Mouse (Mus musculus): ENCODE data around the gene Zfand2b. TPM values are rescaled to one million over a fixed set of nuclear protein-coding genes. Genes with fewer than 3 reads are reported as not detected.

The Zfand2b gene
- polyA plus RNA-seq, 3 experiments from 2014 or later: 45.5 to 56.2 (median 50.2) TPM

DNA sequence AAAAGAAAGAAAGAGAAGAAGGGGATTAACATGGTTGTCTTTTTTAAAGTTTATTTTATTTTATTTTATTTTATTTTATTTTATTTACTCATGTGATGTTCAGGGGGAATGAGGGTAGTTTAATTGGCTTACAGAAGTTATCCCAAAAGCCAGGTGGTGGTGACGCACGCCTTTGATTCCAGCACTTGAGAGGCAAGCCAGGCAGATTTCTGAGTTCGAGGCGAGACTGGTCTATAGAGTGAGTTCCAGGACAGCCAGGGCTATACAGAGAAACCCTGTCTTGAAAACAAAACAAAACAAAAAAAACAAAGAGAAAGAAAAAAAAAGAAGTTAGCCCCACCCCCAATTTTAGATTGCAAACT is 8.2 kb upstream of the Zfand2b start:
- ATAC-seq: no peak

DNA sequence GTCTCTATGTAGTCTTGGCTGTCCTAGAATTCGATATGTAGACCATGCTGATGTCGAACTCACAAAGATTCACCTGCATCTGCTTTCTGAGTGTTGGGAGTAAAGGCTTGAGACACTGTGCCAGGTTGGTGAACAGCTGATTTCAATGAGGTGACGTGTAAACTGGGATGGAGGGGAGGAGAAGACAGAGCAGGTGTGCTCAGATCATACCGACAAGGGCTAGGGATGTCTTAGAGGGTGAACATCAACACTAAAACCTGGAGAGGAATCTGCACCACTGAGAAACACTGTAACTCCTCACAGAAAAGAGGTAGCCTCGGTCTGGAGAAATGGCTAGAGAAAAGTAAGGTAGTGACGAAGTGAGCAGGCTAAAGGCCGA is 364 bp upstream of the Zfand2b start:
- peak; percentile 4 for ATAC-seq

DNA sequence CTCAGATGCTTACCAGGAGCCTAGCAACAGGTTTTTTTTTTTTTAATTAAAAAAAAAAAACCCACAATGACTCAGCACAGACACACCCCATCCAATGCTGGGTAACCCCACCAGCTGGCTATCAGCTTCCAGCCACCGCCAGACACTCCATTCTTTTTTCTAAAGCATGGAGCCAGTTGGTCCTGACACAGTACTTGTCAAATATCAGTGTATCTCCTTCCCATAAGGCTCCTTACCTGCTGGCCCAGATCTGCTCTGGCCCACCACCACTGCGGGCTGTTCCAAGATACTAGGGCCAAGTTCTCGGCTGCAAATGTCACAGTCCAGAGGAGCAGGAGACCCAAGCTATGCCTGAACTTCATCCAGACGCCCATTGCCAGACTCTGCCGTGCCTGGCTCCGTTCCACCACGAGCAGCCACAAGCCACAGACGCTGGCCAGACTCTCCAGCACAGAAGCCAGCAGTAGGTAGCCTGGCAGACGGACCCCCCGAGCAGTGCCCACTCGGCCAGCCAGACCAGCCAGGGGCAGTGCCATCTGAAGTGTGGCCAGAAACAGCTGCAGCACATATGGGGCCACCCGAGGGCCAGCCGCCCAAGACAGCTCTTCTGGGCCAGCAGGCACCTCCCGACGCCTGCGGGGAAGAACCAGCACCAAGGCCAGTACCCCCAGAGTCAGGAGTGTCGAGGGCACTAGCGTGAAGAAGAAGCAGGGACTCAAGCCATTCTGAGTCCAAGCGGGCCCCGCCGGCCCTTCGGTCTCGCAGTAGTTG is 11.1 kb downstream of the Zfand2b start:
- peak; percentile 32 for ATAC-seq

DNA sequence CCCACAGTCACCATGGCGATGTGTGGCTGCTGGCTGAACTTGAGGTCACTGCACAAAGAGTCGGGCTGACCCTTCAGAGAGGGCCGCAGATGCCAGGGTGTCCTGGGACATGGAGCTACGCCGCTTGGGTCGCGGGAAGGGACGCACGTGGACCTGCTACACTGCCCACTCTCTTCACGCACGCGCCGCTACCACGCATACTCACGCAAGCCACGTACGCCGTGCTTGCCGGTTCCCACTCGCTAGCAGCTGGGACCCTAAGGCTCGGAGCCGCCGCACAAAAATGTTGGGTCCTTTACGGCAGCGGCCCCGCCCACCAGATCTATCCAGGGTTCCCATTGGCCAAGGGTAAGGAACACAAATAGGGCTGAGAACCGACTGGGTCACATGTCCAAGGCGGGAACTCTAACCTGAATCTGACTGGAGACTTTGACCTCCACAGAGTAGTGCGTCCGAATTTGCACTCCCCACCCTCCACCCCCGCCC is 11.7 kb downstream of the Zfand2b start, which contains the start of gene Abcb6:
TSS of gene Abcb6 (minus strand) at position 288 of the 486 bp plus-strand sequence.
- ATAC-seq: peak; percentile 88

DNA sequence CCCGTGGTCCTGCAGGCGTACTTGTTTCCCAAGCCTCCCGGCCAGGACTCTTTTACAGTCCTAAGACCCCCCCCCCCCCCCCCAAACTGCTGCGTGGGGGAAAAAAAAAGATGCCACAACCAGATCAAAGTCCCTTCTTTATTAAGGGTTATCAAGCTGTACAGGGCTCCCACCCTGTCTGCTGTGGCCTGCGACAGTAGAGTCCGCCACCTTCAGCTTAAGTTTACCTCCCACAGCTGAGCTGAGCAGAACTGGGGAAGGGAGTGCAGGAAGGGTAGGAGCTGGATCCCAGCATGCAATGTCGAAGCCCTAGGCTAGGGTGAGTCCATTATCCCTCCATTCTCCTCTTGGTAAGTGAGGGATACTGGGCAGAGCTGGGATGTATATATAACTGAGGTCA is 12.3 kb downstream of the Zfand2b start:
- no peak for ATAC-seq

DNA sequence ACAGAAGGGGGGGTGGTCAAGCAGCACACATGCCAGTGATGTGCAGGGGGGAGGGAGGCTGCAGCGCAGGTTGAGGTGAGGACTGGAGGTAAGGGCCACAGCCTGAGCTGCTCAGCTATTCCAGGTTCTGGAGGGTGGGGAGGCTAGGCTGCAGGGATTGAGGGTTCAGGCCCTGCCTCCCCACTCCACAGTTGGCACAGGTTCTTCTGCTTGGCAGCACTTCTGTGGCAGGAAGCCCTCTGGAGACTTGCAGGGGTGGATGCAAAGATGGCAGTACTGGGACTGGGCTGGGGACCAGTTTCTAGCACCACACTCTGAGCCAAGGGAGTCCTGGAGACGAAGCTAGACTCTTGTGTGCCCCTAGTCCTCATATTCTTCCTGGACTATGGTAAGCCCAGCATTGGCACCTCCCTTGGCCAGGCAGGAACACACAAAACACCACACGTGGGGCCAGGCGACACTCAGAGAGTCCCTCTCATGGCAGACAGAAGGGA is 13.0 kb downstream of the Zfand2b start:
- ATAC-seq: no peak

DNA sequence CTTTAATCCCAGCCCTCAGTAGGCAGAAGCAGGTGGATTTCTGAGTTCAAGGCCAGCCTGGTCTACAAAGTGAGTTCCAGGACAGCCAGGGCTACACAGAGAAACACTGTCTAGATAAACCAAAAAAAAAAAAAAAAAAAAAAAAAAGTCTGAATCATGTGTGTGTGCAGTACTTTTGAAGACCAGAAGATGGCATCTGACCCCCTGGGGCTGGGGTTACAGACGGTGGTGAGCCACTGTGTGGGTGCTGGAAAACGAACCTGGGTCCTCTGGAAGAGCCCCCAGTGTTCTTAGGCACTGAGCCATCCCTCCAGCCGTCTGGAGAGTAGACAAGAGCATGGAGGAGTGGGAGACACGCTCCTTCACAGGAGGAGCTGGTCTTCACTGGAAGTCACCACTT is 13.7 kb downstream of the Zfand2b start:
- ATAC-seq: no peak

DNA sequence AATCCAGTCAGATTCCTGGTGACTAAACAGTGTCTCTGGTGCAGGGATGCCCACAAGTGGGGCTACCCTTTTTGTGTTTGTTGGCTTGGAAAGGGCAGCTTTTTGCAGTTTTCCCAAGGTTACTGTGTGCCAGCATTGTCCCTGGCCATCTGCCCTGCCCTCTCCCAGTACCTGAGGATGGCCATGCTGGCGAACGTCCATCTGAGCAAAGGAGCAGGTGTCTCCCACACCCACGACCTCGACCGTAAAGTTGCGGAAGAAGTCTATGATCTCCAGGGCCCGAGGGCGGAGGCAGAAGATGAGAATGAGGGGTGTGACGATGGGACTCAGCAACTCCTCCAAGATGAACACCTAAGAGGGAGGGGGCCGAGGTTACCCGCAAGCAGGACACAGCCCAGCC is 17.0 kb downstream of the Zfand2b start:
- no peak for ATAC-seq

DNA sequence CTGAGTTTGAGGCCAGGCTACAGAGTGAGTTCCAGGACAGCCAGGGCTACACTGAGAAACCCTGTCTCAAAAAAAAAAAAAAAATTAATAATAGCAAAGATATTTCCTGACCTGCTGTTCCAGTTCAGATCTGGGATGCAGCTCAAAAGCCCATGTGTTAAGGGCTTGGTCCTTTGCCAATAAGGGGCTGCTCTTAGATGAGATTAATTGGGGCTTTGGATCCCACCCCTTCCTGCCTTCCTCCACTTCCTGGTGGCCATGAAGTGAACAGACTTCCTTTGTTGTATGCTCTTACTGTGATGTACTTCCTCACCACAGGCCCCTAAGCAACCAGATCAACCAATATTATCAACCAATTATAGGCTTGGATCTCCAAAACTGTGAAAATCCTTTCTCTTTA is 18.7 kb downstream of the Zfand2b start:
- ATAC-seq: no peak

DNA sequence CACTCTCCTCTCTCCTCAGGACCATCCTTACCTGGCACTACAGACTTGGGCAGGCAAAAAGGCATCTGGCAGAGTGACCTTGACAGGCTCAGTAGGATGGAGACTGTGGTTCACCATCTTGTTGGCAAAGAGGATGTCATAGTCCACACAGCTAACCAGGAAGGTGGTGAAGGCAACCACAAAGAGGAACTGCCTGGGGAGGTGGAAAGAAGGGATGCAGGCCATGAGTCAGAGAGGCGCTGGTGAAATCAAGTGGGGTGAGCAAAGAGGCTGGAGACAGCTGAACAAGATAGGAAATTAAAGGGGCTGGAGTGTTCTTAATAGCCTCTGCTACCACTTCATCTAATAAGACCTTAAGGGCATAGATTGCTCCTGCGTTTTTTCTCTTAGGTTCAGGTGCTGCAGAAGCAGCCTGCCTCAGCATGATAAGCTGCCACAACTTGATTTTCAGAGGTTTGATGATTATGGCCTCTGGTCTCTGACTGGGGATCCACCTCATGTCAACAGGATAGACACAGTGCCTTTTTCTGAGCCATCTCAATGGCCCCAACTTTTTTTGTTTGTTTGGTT is 19.6 kb downstream of the Zfand2b start:
- ATAC-seq: no peak

DNA sequence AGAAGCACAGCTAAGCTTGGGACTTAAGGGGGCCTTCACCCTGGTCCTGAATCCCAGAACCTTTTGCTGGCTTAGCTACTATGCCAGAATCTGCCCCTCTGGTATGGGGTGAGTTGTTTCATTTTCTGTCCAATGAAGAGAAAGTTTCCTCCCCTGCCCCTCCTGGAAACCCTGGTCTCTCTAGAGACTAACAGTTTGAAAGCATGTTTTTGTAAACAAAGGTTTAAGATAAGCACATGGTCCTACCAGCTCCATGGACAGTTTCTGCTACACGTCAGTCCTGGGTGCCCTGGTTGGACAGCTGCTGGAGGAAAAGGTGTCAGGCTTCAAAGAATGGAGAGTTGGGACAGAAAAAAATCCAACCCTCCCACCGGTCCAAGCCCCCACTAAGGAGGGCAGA is 22.1 kb downstream of the Zfand2b start:
- ATAC-seq: no peak

DNA sequence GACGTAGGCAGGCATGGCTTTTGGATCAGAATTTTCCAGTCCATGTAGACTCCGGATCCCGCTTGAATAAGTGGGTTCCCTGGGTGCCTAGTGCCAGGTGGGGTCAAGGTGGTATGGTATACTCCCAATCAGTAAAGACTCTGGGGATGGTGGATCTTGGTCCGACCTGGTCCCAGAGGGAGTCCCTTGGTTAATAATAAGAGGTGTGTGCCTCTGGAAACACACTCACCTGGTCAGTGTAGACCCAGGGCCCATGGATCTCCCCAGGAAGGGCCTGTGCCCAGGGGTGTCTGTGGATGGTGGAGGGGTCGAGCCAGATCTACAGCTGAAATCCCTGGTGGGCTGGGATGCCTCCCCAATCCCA is 22.8 kb downstream of the Zfand2b start:
- no peak for ATAC-seq

DNA sequence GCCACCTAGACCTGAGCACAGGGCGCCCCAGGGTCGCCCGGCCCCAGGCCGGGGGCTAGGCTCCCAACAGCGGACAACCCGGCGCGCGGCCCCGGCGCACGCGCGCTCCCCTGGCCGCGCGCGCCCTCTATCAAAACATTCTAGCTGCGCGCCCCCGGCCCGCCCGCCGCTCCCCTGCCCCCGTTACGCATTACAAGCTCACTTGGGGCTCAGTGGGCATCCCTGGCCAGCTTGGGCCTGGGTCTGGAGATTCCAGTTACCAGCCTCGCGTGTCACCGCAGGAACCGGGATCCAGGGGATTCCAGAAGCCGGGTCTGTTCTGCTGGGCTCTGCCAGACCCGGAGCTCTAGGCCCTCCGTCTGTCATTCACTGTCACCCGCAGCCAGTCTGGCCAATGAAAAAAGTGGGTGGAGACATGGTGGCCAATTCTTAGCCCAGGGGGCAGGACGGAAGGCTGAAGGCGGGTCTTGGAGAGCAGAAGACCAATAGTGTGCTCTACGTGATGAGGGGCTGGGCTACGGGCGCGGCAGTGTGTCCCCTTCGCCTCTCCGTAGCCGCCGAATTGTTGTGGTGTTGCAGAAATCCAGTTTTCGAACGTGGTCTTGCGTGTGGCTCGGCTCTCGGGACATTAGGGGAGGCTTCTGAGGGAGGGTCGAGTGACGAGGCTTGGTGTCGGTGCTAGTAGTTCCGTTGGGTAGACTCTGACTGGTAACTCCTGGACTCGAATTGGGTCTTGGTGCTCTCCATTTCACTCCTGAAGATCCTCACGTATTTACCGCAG is 23.4 kb downstream of the Zfand2b start, which contains the start of the genes Ankzf1 and Atg9a:
TSS of gene Ankzf1 (plus strand) at position 530 of the 781 bp plus-strand sequence.
TSS of gene Atg9a (minus strand) at position 575 of the 781 bp plus-strand sequence.
- ATAC-seq: peak; percentile 100

DNA sequence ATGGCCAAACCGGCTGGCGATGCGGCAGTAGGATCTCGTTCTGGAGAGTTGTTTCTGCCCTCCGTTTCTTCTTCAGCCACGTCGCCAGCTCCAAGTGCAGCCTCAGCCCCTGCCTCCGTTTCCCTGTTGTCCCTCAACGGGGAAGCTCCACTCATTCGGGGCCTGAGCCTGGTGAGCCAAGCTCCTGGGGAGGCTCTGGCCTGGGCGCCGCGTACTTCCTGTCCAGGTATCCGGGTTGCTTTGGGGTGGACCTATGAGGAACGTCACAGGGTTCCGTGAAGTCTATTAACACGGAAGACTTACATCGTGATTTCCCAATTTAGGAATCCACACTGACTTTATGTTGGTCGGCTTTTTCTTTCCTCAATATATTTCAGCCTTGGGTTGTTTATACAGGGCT is 24.0 kb downstream of the Zfand2b start:
- ATAC-seq: no peak

DNA sequence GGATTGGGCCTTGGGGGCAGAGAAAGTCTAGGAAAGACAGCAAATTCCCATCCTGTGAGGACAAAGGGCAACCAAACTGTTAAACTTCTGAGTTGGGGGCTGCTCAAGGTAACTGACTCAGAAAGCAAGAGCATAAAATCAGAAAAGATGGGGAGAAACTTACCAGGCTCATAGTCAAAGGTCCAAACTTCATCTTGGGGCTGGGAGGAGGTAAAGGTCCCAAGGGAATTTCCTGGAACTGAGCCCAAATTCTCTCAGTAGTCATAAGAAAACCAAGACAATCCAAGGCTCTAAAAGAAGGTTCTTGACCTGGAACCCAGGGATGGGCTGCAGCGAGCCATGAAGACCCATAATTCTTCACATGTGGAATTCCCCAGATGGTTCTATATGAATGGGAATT is 32.8 kb downstream of the Zfand2b start:
- no peak for ATAC-seq

DNA sequence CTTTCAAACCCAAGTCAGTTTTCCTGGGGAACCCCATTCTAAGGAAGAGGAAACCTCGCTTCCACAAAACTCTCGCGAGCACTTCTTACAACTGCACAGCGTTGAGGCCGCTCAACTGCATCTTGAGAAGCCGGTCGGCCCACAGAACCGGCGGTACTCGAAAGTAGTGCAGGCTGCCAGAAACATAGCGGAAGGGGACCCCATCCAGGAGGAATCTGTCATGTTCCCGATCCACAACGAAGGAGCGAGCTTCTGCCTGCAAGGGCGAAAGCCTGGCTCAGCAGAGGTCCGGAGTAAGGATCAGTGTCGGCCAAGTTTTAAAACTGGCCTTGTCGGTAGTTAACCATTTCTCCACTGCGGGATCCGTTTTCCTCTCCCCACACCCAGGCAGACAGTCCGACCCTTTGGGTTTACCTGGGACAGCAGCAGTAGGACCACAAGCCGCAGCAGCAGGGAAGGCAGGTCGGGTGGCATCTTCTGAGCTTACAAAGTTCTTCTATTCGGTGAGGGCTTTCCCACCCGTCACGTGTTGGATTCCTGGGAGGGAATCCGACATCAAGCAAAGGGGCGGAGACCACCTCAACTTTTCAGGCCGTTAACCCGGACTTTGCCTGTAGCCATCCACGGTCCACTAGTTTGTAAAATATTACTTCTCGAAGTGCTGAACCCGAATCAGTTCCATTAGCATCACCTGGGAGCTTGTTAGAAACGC is 40.7 kb downstream of the Zfand2b start:
- no peak for ATAC-seq

DNA sequence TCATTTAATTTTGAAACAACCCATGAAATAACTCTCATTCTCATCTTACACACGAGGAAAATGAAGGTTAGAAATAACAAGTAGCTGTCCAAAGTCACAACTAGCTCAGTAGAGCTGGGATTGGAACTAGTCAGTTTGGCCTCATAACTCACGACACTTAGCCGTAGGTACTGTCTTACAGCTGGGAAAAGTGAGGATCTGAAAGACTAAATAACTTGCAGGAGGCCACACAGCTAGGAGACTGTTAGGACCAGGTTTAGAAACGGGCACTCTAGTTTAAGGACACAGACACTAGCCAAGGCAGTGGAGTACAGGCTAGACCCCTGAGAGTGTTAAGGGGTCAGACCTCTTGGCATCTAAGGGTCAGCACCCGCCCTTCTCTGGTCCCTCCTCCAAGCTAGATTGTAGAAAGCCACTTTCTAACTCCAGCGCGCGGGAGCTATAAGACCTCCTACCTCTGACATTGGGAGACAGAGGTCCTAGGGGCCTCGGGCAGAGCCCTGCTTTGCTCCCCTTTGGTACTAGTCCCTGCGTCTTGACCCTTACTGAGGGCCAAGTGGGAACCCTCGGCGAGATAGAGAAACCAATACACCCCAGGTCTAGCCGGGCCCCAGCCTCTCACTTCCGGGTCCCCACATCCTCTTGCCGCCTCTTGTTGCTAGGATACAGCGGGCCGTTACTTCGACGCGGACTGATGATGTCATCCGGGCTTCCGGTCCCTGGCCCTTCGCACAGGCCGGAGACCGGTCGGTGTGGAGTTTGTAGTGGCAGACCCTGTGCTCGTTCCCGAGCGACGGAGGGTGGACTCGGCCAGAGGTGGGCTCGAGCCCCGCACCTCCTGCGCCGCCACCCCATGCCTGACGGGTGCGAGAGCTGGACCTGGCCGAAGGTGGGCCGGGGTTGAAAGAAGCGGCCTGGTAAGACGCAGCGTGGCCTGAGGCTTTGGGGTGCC is 42.0 kb downstream of the Zfand2b start, which contains the start of the genes Glb1l and Stk16:
TSS of gene Glb1l (minus strand) at position 678 of the 952 bp plus-strand sequence.
TSS of gene Stk16 (plus strand) at position 703 of the 952 bp plus-strand sequence.
- ATAC-seq: peak; percentile 92

DNA sequence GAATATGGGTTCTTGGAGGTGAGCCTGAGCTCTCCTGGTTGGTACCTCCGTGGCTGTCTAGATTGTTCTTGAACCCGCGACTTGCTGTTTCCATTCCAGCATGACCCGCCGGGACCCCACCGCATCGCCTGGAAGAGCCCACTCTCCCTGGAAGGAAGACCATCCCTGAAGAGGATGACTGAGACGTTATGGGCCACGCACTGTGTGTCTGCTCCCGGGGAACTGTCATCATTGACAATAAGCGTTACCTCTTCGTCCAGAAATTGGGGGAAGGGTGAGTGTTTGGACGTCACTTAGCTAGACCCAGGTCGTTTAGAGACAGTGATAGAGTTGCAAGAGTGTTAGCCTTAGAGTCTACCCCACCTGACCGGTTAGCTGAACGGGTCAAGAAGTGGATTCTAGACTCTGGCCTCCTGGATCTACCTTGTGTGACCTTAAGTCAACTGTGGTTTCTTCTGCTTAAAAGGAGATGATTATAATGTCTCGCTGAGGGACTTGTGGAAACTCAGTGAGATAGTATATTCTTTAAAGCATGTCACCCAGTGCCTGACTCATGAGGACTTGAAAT is 42.8 kb downstream of the Zfand2b start:
- ATAC-seq: peak; percentile 20

DNA sequence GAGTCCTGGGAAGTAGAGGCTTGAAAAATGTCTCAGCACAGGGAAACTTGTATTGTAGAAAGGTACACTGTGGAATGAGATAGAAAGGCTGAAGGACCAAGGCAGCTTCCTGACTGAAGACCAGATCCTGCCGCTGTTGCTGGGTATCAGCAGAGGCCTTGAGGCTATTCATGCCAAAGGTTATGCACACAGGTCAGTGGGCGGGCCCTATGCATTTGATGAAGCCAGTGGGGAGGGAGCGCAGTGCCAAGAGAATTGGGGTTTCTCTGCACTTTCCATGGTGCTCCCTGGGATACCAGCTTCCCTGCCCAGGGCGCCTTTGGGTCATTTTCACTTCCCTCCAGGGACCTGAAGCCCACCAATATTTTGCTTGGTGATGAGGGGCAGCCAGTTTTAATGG is 44.1 kb downstream of the Zfand2b start:
- ATAC-seq: no peak

DNA sequence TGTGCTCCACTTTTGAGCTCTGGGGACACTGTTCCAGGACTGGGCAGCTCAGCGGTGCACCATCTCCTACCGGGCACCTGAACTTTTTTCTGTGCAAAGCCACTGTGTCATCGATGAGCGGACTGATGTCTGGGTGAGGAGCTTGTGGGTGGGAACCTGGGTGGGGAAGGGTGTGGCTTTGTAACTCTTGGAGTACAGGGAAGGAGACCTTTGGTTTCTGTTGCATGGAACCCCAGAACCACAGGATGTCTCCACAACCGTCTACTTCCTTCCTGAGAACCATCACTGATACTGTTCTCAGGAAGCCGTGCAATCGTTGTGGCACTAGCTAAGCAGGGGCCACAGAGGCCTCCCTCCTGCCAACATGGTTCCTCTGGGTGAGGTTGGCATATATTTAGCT is 44.6 kb downstream of the Zfand2b start:
- ATAC-seq: no peak

DNA sequence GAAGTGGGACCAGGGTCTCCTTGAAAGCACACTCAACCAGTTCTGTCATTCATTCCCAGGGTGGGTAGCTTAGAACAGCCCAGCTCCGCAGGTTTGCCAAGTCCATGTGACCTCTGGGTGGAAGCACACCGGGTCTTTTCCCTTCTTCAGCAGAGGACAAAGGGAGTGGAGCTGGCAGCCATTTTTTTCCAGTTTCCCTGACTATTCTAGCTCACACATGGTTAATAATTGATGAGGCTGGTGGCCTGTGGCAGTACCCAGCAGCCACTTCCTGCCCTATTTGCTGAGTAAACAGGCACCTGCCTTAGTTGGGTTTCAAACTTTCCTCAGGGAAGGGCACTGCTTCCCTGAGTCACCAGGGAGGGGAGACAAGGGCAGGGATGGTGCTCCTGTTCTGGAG is 46.0 kb downstream of the Zfand2b start:
- ATAC-seq: no peak
